Mouse (Mus musculus): ENCODE results near the gene Ndufs8. TPM values are rescaled to one million over a fixed set of nuclear protein-coding genes. Genes with fewer than 3 reads are reported as not detected.

Gene Ndufs8
- polyA plus RNA-seq (2017; shearing (Covaris generic)): 102 TPM

DNA sequence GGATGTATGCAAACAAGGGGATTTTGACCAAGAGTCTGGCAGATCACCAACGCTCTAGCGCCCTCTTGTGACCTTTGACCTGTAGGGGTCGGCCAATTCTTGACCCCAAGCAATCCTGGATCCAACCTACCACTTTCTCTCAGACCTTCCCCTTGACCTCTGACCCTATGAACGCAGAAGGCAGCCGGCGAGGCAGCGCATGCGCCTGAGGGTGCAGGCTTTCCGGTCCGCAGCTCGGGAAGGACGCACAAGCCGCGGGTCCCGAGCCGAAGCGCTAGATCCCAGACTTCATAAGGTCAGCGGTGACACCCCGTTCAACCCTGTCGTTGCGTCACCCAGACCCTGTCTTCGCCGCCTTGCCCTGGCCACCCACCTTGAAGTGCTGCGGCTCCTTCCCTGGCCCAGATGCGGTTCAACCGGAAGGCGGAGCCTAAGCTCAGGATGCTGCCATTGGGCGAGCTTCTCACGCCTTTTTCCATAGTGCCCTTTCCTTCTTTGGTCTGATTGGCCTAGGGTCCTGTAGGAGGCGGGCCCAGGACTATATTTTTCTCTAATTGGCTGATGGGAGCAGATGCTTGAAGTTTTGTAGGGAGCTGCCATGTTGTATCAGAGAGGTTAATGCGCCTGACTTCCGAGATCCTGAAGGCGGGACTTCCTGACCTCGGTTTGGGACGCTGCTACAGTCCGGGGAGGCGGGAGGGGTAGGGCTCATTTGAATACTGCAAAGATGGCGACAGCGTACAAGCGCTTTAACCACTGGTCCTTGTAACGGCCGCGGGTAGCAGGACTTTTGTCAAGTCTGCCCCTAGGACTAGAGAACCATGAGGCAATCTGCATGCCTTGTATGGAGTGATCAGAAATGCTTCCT, at the start of gene Ndufs8:
Ndufs8 (minus strand) TSS at position 438 of the 868 bp plus-strand sequence.

DNA sequence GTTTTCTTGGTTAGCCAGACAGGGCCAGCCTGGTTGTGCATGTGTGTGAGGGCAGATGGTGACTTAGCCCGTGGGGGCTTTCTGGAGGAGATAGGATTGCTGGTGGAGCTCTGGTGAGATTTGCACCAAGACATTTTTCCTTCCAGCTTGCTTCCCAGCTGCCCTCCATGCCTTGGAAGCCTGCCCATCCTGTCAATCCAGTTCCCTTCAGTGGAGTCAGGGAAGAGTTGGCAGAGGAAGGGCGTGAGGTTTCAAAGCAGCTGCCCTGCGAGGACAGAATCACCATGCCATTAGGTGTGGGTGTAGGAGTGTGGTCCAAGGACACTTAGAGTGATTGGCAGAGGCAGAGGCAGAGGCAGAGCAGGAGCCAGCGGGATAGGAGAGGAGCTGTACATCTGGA, 45.9 kb upstream of the Ndufs8 start, which contains the start of gene Aldh3b3:
Aldh3b3 (plus strand) TSS at position 176 of the 400 bp plus-strand sequence.

GRCm38 (mm10) chr19:3935032-3935895, 22.7 kb upstream of the Ndufs8 start, which contains the start of gene Unc93b1:
TSS of gene Unc93b1 (plus strand) at chr19:3935186.

GRCm38 (mm10) chr19:3929211-3929941, 16.8 kb upstream of the Ndufs8 start, which contains the start of gene Aldh3b1:
TSS of gene Aldh3b1 (minus strand) at chr19:3929808.

GRCm38 (mm10) chr19:3906795-3907786, 5.5 kb downstream of the Ndufs8 start, which contains the start of gene Tcirg1:
TSS of gene Tcirg1 (minus strand) at chr19:3907133.

Other genes starting within 250 kb of the Ndufs8 start
- gene Lrp5, start 226.2 kb downstream of the Ndufs8 start, polyA plus RNA-seq (2017; shearing (Covaris generic)): 0.92 TPM
- gene 1810055G02Rik, start 204.5 kb downstream of the Ndufs8 start, polyA plus RNA-seq (2017; shearing (Covaris generic)): 26.5 TPM
- gene Kmt5b, start 145.4 kb downstream of the Ndufs8 start, polyA plus RNA-seq (2017; shearing (Covaris generic)): 101 TPM
- gene Chka, start 61.0 kb downstream of the Ndufs8 start, polyA plus RNA-seq (2017; shearing (Covaris generic)): 38.9 TPM
- 67.3 TPM for gene Tcirg1, start 5.6 kb downstream of the Ndufs8 start, polyA plus RNA-seq (2017; shearing (Covaris generic))
- not detected for gene Aldh3b1, start 17.0 kb upstream of the Ndufs8 start, polyA plus RNA-seq (2017; shearing (Covaris generic))
- 29.4 TPM for gene Unc93b1, start 22.4 kb upstream of the Ndufs8 start, polyA plus RNA-seq (2017; shearing (Covaris generic))
- gene Aldh3b3, start 45.9 kb upstream of the Ndufs8 start, polyA plus RNA-seq (2017; shearing (Covaris generic)): not detected
- gene Aldh3b2, start 59.6 kb upstream of the Ndufs8 start, polyA plus RNA-seq (2017; shearing (Covaris generic)): not detected
- gene Acy3, start 73.8 kb upstream of the Ndufs8 start, polyA plus RNA-seq (2017; shearing (Covaris generic)): not detected
- not detected for gene Tbx10, start 80.0 kb upstream of the Ndufs8 start, polyA plus RNA-seq (2017; shearing (Covaris generic))
- gene Nudt8, start 87.8 kb upstream of the Ndufs8 start, polyA plus RNA-seq (2017; shearing (Covaris generic)): 10.5 TPM
- gene Gm49405, start 87.9 kb upstream of the Ndufs8 start, polyA plus RNA-seq (2017; shearing (Covaris generic)): 1.0 TPM
- 2.4 TPM for gene Doc2g, start 90.5 kb upstream of the Ndufs8 start, polyA plus RNA-seq (2017; shearing (Covaris generic))
- 104 TPM for gene Ndufv1, start 100.0 kb upstream of the Ndufs8 start, polyA plus RNA-seq (2017; shearing (Covaris generic))
- 355 TPM for gene Gstp1, start 125.2 kb upstream of the Ndufs8 start, polyA plus RNA-seq (2017; shearing (Covaris generic))
- 3.3 TPM for gene Gstp2, start 133.2 kb upstream of the Ndufs8 start, polyA plus RNA-seq (2017; shearing (Covaris generic))
- gene Gstp3, start 146.8 kb upstream of the Ndufs8 start, polyA plus RNA-seq (2017; shearing (Covaris generic)): 56.1 TPM
- not detected for gene Cabp2, start 168.8 kb upstream of the Ndufs8 start, polyA plus RNA-seq (2017; shearing (Covaris generic))
- gene Cdk2ap2, start 184.4 kb upstream of the Ndufs8 start, polyA plus RNA-seq (2017; shearing (Covaris generic)): 441 TPM
- 253 TPM for gene Pitpnm1, start 187.2 kb upstream of the Ndufs8 start, polyA plus RNA-seq (2017; shearing (Covaris generic))
- 150 TPM for gene Aip, start 213.1 kb upstream of the Ndufs8 start, polyA plus RNA-seq (2017; shearing (Covaris generic))
- not detected for gene Gpr152, start 227.0 kb upstream of the Ndufs8 start, polyA plus RNA-seq (2017; shearing (Covaris generic))
- gene Cabp4, start 231.3 kb upstream of the Ndufs8 start, polyA plus RNA-seq (2017; shearing (Covaris generic)): not detected
- 192 TPM for gene Coro1b, start 235.8 kb upstream of the Ndufs8 start, polyA plus RNA-seq (2017; shearing (Covaris generic))
- 341 TPM for gene Ptprcap, start 240.8 kb upstream of the Ndufs8 start, polyA plus RNA-seq (2017; shearing (Covaris generic))